ENCODE assay signal across 18 mouse cellular contexts in the genomic region with DNA sequence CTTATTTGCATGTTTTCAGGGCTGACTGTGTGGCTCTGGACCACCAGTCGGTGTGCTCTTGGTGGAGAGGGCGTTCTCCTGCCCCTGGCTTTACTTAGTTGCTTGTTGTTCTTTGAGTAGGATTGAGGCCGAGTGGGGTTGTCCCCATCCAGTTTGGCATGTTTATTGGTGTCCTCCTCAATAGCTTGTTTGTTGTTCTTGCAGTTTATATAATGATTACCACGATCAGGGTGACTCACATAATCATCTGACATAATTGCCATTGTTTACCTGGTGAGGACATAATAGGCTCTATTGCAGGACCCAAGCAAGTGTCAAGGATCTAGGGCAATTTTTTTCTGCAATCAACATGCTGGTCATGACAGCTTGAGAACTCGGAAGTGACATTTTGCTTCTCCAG.
"Had no signal": no experiment of that assay in that cellular context is flagged by ENCODE, and none has a peak within 500 bp of the region (broad histone marks: within the 10 kb centered on the region; RNA-seq: fewer than 3 reads in every experiment).

No protein-coding gene starts in this region.

- H3K27ac ChIP-seq: liver, embryonic 13.5 days; macrophage; midbrain, embryonic 12.5 days; midbrain, embryonic 15.5 days; neural tube, embryonic 12.5 days; neural tube, embryonic 15.5 days; stomach, embryonic 15.5 days had no signal

- H3K36me3 ChIP-seq: liver, embryonic 13.5 days; midbrain, embryonic 12.5 days; midbrain, embryonic 15.5 days; neural tube, embryonic 12.5 days; neural tube, embryonic 15.5 days; stomach, embryonic 15.5 days had no signal

- H3K9ac ChIP-seq: liver, embryonic 13.5 days; lung, embryonic 14.5 days; midbrain, embryonic 12.5 days; midbrain, embryonic 15.5 days; neural tube, embryonic 12.5 days; neural tube, embryonic 15.5 days; stomach, embryonic 15.5 days had no signal

- H3K4me2 ChIP-seq: liver, embryonic 13.5 days; lung, embryonic 14.5 days; midbrain, embryonic 12.5 days; midbrain, embryonic 15.5 days; neural tube, embryonic 12.5 days; neural tube, embryonic 15.5 days; stomach, embryonic 15.5 days had no signal

- DNase-seq: kidney, adult 18-20 months; kidney, adult 9 months; kidney, postnatal 14 days; left cerebral cortex, postnatal 4 days; liver, embryonic 13.5 days; lung, embryonic 14.5 days; retina, postnatal 1 day; right cerebral cortex, postnatal 25 days; spleen, adult 18-20 months; thymus, postnatal 25 days had no signal

- H3K27me3 ChIP-seq: liver, embryonic 13.5 days; midbrain, embryonic 12.5 days; midbrain, embryonic 15.5 days; neural tube, embryonic 12.5 days; neural tube, embryonic 15.5 days; stomach, embryonic 15.5 days had no signal

- H3K4me3 ChIP-seq: liver, embryonic 13.5 days; midbrain, embryonic 12.5 days; midbrain, embryonic 15.5 days; neural tube, embryonic 12.5 days; neural tube, embryonic 15.5 days; stomach, embryonic 15.5 days had no signal

- ATAC-seq: intestine, embryonic 16.5 days; lung, postnatal 0 days; midbrain, embryonic 15.5 days had no signal

- H3K4me1 ChIP-seq: neural tube, embryonic 15.5 days had no signal

- H3K9me3 ChIP-seq: liver, embryonic 13.5 days; midbrain, embryonic 12.5 days; midbrain, embryonic 15.5 days; neural tube, embryonic 12.5 days; neural tube, embryonic 15.5 days; stomach, embryonic 15.5 days had no signal
